Mouse (Mus musculus): ENCODE results near the gene Mterf4. TPM values are rescaled to one million over a fixed set of nuclear protein-coding genes. Genes with fewer than 3 reads are reported as not detected.
"Not testable (repeated sequence)": the region's sequence is repeated elsewhere in the genome, so short reads cannot be mapped to it uniquely, and the experiment has no call there.

The Mterf4 gene
- polyA plus RNA-seq (2015; fragmentation: Nextera tagmentation; extraction: Ambion mirVana): 35.1 and 38.0 TPM in 2 replicates

DNA sequence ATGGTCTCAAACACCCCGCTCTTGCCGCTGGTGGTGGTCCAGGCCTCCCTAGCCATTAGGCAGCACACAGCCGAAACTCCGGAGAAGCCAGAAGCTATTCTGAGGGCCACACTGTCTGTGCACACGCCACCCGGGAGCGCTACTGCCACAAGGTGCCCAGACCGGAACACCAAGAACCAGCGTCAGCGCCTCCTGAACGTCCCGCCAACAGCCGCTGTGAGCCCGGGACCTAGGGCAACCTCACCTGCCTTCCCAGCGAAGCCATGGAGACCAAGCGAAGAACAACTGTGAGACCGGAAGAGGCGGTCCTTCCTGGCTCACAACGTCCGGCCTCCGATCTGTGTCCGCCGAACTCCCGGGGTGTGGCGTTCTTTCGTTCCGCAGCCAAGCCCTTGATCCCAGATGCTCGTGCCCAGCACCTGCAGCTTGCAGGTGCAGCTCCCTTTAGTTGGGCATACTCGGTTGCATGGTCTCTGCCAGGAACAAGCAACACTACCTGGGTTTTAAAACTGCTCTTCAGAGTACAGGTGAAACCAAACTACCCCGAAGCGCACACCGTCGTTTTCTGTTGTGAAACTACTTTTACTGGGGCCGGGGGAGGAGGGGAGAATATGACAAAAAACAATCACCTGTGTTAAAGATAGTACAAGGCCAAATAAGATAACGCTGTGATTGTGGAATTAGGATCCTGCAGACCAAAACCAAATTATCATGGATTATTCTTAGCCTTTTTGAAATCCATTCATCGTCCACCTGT is at the start of gene Mterf4:
Mterf4 (minus strand) TSS at position 335 of the 757 bp plus-strand sequence.
- peak within 1 kb of the TSS; percentile 89 for H3K9ac ChIP-seq
- whole genome bisulfite sequencing: 7% methylated on average over 36 of the region's 36 CpGs

DNA sequence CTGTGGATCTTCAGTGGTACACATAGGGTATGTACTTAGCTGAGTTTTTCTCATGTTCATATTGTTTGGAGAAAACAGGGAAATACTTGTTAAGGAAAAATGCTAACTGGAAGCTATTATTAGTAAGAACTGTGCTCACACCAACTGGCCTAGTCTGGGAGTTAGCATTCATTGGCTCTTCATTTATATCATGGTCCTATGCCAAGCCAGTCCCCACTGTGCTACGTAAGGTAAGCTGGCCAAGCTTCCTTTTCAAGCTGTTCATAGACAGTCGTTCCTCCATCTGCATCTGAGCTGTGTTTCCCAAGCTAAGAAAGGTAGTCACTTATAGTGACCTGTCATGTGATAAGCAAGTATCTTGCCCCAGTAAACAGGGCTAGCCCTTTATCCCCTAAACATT is 47.0 kb upstream of the Mterf4 start:
- WGBS: 94% methylated on average over 2 of the region's 2 CpGs
- no peaks in the 10 kb centered on the region for H3K27me3 ChIP-seq
- ATAC-seq (ENCODE audit: low FRiP score, low read depth): no peak
- no peak overlapping the region for H3K4me2 ChIP-seq (replicated peaks)
- no peaks in the 10 kb centered on the region for H3K4me1 ChIP-seq
- no peak overlapping the region for H3K27ac ChIP-seq
- H3K36me3 ChIP-seq: peaks cover 87% of the 10 kb centered on the region
- H3K9ac ChIP-seq: no peak overlapping the region
- H3K4me3 ChIP-seq: no peak overlapping the region
- H3K9me3 ChIP-seq: no peaks in the 10 kb centered on the region

More for the DNA sequence above, at the start of gene Mterf4:
- peaks cover 14% of the 10 kb centered on the region for H3K4me1 ChIP-seq
- no peak within 1 kb of the TSS for H3K27ac ChIP-seq
- H3K9me3 ChIP-seq: no peaks in the 10 kb centered on the region
- H3K4me2 ChIP-seq (replicated peaks): peak within 1 kb of the TSS; percentile 79
- H3K4me3 ChIP-seq: peak within 1 kb of the TSS; percentile 90
- H3K36me3 ChIP-seq: peaks cover 51% of the 10 kb centered on the region
- H3K27me3 ChIP-seq: no peaks in the 10 kb centered on the region
- peak; percentile 91 for ATAC-seq (ENCODE audit: low FRiP score, low read depth)

DNA sequence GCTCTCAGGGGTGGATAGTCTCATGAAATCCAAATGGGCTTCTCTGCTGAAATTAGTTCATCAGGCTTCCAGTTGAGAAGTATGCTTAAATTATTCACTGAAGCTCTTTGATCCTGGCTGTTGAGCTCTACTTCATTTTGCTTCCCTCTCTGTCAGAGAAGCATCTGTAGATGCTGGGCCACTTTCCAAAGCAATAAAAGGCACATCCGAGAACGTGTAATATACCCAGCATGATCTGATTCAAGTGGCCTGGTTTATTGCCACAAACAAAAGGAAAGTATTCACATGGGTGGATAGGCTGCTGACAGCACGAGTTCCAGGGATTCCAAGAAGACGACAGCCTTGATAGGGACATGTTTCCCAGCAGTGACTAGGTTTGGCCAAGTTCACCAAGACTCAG is 44.0 kb upstream of the Mterf4 start:
- Histone ChIP-seq H3K27ac (no peak overlapping the region), H3K4me1 (0 out of 2 replicates have a peak, but pooled peaks cover under 1% of the 10 kb centered on the region), H3K4me2 (replicated peaks) (no peak overlapping the region), H3K27me3 (no peaks in the 10 kb centered on the region), H3K9me3 (no peaks in the 10 kb centered on the region), H3K9ac (no peak overlapping the region), H3K4me3 (no peak overlapping the region), H3K36me3 (peaks cover 77% of the 10 kb centered on the region)
- no peak for ATAC-seq (ENCODE audit: low FRiP score, low read depth)
- WGBS: 57% methylated on average over 4 of the region's 4 CpGs

- H3K27ac ChIP-seq: no peak overlapping the region
- peaks cover 11% of the 10 kb centered on the region for H3K4me1 ChIP-seq
- H3K9me3 ChIP-seq: no peaks in the 10 kb centered on the region
- 94% methylated on average over 5 of the region's 5 CpGs for WGBS
- H3K4me2 ChIP-seq (replicated peaks): no peak overlapping the region
- no peak overlapping the region for H3K4me3 ChIP-seq
- H3K27me3 ChIP-seq: no peaks in the 10 kb centered on the region
- peaks cover 52% of the 10 kb centered on the region for H3K36me3 ChIP-seq
- H3K9ac ChIP-seq: no peak overlapping the region
- ATAC-seq (ENCODE audit: low FRiP score, low read depth): no peak
Measured at GRCm38 (mm10) chr1:93347176-93347575, 41.5 kb upstream of the Mterf4 start.

GRCm38 (mm10) chr1:93343504-93344047 is 37.9 kb upstream of the Mterf4 start:
- no peaks in the 10 kb centered on the region for H3K9me3 ChIP-seq
- WGBS: under 1% methylated on average over 39 of the region's 39 CpGs
- H3K4me2 ChIP-seq (replicated peaks): peak overlapping the region; percentile 79
- peak overlapping the region; percentile 90 for H3K9ac ChIP-seq
- peaks cover 22% of the 10 kb centered on the region for H3K4me1 ChIP-seq
- H3K36me3 ChIP-seq: peaks cover 24% of the 10 kb centered on the region
- peak overlapping the region; percentile 96 for H3K4me3 ChIP-seq
- peak; percentile 95 for ATAC-seq (ENCODE audit: low FRiP score, low read depth)
- H3K27me3 ChIP-seq: no peaks in the 10 kb centered on the region
- H3K27ac ChIP-seq: peak overlapping the region; percentile 48; the same call in 1 of the 2 replicates

- H3K4me2 ChIP-seq (replicated peaks): peak within 1 kb of the TSS; percentile 79
- whole genome bisulfite sequencing: under 1% methylated on average over 63 of the region's 63 CpGs
- H3K9ac ChIP-seq: peak within 1 kb of the TSS; percentile 90
- H3K36me3 ChIP-seq: peaks cover 17% of the 10 kb centered on the region
- peaks cover 22% of the 10 kb centered on the region for H3K4me1 ChIP-seq
- H3K27me3 ChIP-seq: no peaks in the 10 kb centered on the region
- peak within 1 kb of the TSS; percentile 96 for H3K4me3 ChIP-seq
- peak; percentile 93 for ATAC-seq (ENCODE audit: low FRiP score, low read depth)
- H3K9me3 ChIP-seq: no peaks in the 10 kb centered on the region
- peak within 1 kb of the TSS; percentile 48 for H3K27ac ChIP-seq
Measured at GRCm38 (mm10) chr1:93342648-93343503, 37.2 kb upstream of the Mterf4 start, which contains the start of the genes Ppp1r7 and Pask. Gene Ppp1r7, plus strand, starts transcription at chr1:93342854. Gene Pask, minus strand, starts transcription at chr1:93343482.

DNA sequence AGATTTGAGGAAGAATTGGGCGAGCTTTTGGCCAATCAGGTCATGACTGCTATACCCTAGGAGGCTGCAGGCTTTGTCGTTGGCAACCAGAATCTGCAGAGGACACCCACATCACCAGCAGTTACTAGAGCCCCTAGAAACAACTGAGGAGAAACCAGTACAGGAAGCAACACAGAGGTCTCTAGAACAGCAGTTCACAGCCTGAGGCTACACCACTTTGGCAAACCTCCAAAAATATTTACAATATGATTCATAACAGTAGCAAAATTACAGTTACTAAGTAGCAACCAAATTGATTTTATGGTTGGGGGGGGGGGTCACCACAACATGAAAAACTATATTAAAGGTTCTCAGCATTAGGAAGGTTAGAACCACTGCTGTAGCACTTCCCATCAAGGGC is 28.9 kb upstream of the Mterf4 start:
- Histone ChIP-seq H3K9me3 (no peaks in the 10 kb centered on the region), H3K4me1 (no peaks in the 10 kb centered on the region), H3K36me3 (peaks cover 58% of the 10 kb centered on the region), H3K27ac (no peak overlapping the region), H3K4me3 (no peak overlapping the region), H3K9ac (no peak overlapping the region), H3K27me3 (no peaks in the 10 kb centered on the region), H3K4me2 (replicated peaks) (no peak overlapping the region)
- WGBS: 69% methylated on average over 2 of the region's 2 CpGs
- ATAC-seq (ENCODE audit: low FRiP score, low read depth): no peak

DNA sequence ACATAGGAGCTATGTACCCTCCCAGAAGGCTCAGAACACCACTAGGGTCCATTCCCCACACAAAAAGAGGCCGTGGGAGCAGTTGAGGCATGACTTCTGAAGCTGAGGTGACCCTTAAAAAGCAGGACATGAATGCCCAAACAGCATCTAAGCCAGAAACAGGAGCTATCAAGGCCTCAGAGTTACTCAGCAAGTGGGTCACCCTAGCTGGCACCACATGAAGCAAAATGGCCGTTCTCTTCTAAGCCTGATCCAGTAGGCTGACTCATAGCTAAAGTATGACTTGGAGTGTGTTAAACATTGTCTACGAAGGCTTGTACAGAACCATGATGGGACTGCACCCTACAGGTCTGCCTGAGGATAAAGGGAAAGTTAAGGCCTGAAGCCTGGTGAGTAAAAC is 20.7 kb upstream of the Mterf4 start:
- H3K4me3 ChIP-seq: no peak overlapping the region
- H3K4me2 ChIP-seq (replicated peaks): no peak overlapping the region
- ATAC-seq (ENCODE audit: low FRiP score, low read depth): no peak
- H3K9ac ChIP-seq: no peak overlapping the region
- 96% methylated on average over 3 of the region's 3 CpGs for WGBS
- no peaks in the 10 kb centered on the region for H3K9me3 ChIP-seq
- no peak overlapping the region for H3K27ac ChIP-seq
- H3K4me1 ChIP-seq: no peaks in the 10 kb centered on the region
- no peaks in the 10 kb centered on the region for H3K27me3 ChIP-seq
- peaks cover 86% of the 10 kb centered on the region for H3K36me3 ChIP-seq

GRCm38 (mm10) chr1:93323973-93324372 is 18.3 kb upstream of the Mterf4 start:
- no peak for ATAC-seq (ENCODE audit: low FRiP score, low read depth)
- H3K4me3 ChIP-seq: no peak overlapping the region
- no peak overlapping the region for H3K9ac ChIP-seq
- H3K27me3 ChIP-seq: no peaks in the 10 kb centered on the region
- no peaks in the 10 kb centered on the region for H3K9me3 ChIP-seq
- no peaks in the 10 kb centered on the region for H3K4me1 ChIP-seq
- H3K27ac ChIP-seq: no peak overlapping the region
- H3K4me2 ChIP-seq (replicated peaks): no peak overlapping the region
- peaks cover 89% of the 10 kb centered on the region for H3K36me3 ChIP-seq
- 88% methylated on average over 6 of the region's 6 CpGs for WGBS

GRCm38 (mm10) chr1:93300578-93300977 is 5.1 kb downstream of the Mterf4 start:
- Histone ChIP-seq H3K4me1 (peaks cover 14% of the 10 kb centered on the region), H3K9me3 (no peaks in the 10 kb centered on the region), H3K27ac (no peak overlapping the region), H3K27me3 (no peaks in the 10 kb centered on the region), H3K9ac (no peak overlapping the region), H3K4me3 (no peak overlapping the region), H3K36me3 (peaks cover 88% of the 10 kb centered on the region), H3K4me2 (replicated peaks) (no peak overlapping the region)
- WGBS: 91% methylated on average over 3 of the region's 3 CpGs
- no peak for ATAC-seq (ENCODE audit: low FRiP score, low read depth)

DNA sequence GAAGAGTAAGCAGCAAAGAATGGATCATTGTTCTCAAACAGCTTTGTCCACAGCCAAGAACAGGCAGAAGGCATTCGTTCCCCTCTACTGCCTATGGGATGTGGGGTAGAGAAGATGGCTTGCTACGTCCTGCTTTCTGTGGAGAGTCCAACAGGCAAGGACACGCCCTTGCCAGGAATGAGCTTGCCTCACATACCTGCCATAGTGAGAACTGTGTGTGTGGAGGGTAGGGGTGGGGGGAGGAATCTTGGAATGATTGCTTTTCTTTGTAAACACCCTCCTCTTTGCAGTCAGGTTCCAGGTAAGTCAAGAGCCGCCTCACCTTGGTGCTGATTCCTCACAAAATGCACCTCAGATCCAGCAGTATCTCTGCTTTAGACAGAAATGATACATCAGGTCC is 5.9 kb downstream of the Mterf4 start:
- WGBS: 89% methylated on average over 4 of the region's 4 CpGs
- Histone ChIP-seq H3K9me3 (no peaks in the 10 kb centered on the region), H3K36me3 (peaks cover 90% of the 10 kb centered on the region), H3K27me3 (no peaks in the 10 kb centered on the region), H3K9ac (no peak overlapping the region), H3K4me1 (peaks cover 11% of the 10 kb centered on the region), H3K27ac (no peak overlapping the region), H3K4me2 (replicated peaks) (no peak overlapping the region), H3K4me3 (no peak overlapping the region)
- no peak for ATAC-seq (ENCODE audit: low FRiP score, low read depth)

- H3K9me3 ChIP-seq; H3K4me1 ChIP-seq; H3K27me3 ChIP-seq; H3K27ac ChIP-seq; H3K9ac ChIP-seq; ATAC-seq (ENCODE audit: low FRiP score, low read depth); H3K4me3 ChIP-seq; H3K4me2 ChIP-seq (replicated peaks): not testable (repeated sequence)
- WGBS: 81% methylated on average over 3 of the region's 3 CpGs
- H3K36me3 ChIP-seq: peaks cover 83% of the 10 kb centered on the region
Measured at GRCm38 (mm10) chr1:93294491-93294890, 11.2 kb downstream of the Mterf4 start.

Data from limb, embryonic 13.5 days (tissue).